Mouse (Mus musculus) lung, postnatal 25 days (tissue): ENCODE results near the gene Vps53.
"Not testable (repeated sequence)": the region's sequence is repeated elsewhere in the genome, so short reads cannot be mapped to it uniquely, and the experiment has no call there.

Experiments
- DNase-seq: peaks from one replicate; pipeline ENCODE4 v3.0.0; 2022; ENCODE audit warnings: low spot score

Vps53 gene

GRCm38 (mm10) chr11:76179495-76180145, at the start of gene Vps53, which contains the start of gene Fam57a:
TSS of gene Vps53 (minus strand) at chr11:76179647.
TSS of gene Fam57a (plus strand) at chr11:76179671.
- DNase-seq: peak; percentile 91

GRCm38 (mm10) chr11:76225051-76225450, 45.6 kb upstream of the Vps53 start:
- DNase-seq: no peak

- DNase-seq: no peak
Observed at GRCm38 (mm10) chr11:76224631-76225030, 45.2 kb upstream of the Vps53 start.

- peak; percentile 98 for DNase-seq
Observed at GRCm38 (mm10) chr11:76217390-76217800, 37.9 kb upstream of the Vps53 start, which contains the start of the genes Dbil5 and Gemin4. TSS of gene Dbil5 (plus strand) at chr11:76217608. TSS of gene Gemin4 (minus strand) at chr11:76217664.

GRCm38 (mm10) chr11:76216681-76217389, 37.4 kb upstream of the Vps53 start:
- DNase-seq: peak; percentile 88

GRCm38 (mm10) chr11:76216049-76216540, 36.6 kb upstream of the Vps53 start:
- no peak for DNase-seq

GRCm38 (mm10) chr11:76215011-76215410, 35.6 kb upstream of the Vps53 start:
- peak; percentile 48 for DNase-seq

- no peak for DNase-seq
Observed at GRCm38 (mm10) chr11:76213841-76214240, 34.4 kb upstream of the Vps53 start.

GRCm38 (mm10) chr11:76211595-76211994, 32.1 kb upstream of the Vps53 start:
- DNase-seq: not testable (repeated sequence)

- peak; percentile 38 for DNase-seq
Observed at GRCm38 (mm10) chr11:76210228-76210985, 31.0 kb upstream of the Vps53 start.

GRCm38 (mm10) chr11:76206793-76207192, 27.3 kb upstream of the Vps53 start:
- no peak for DNase-seq

GRCm38 (mm10) chr11:76201761-76202674, 22.6 kb upstream of the Vps53 start:
- peak; percentile 88 for DNase-seq

GRCm38 (mm10) chr11:76196977-76197469, 17.6 kb upstream of the Vps53 start:
- DNase-seq: no peak

- DNase-seq: no peak
Observed at GRCm38 (mm10) chr11:76196275-76196976, 17.0 kb upstream of the Vps53 start.

- no peak for DNase-seq
Observed at GRCm38 (mm10) chr11:76186908-76187307, 7.5 kb upstream of the Vps53 start.

GRCm38 (mm10) chr11:76183745-76184144, 4.3 kb upstream of the Vps53 start:
- DNase-seq: no peak

GRCm38 (mm10) chr11:76180146-76180540, 696 bp upstream of the Vps53 start:
- DNase-seq: peak; percentile 8

GRCm38 (mm10) chr11:76178726-76179494, 537 bp downstream of the Vps53 start:
- no peak for DNase-seq

- no peak for DNase-seq
Observed at GRCm38 (mm10) chr11:76170207-76170606, 9.2 kb downstream of the Vps53 start.

GRCm38 (mm10) chr11:76168976-76169375, 10.5 kb downstream of the Vps53 start:
- no peak for DNase-seq
